Mouse (Mus musculus) G1E (cell line): ENCODE results near the gene Kctd2.

ENCODE experiments used
- CTCF ChIP-seq: IDR thresholded peaks from 2 replicates; pipeline ENCODE4 v1.5.1; 2012; ENCODE audit warnings: low read depth, low read length, inconsistent platforms, mixed read lengths
- TAL1 ChIP-seq: conservative IDR thresholded peaks from 2 replicates; pipeline ENCODE4 v1.6.1; 2012; ENCODE audit warnings: low read depth, low read length, inconsistent platforms, mixed read lengths

DNA sequence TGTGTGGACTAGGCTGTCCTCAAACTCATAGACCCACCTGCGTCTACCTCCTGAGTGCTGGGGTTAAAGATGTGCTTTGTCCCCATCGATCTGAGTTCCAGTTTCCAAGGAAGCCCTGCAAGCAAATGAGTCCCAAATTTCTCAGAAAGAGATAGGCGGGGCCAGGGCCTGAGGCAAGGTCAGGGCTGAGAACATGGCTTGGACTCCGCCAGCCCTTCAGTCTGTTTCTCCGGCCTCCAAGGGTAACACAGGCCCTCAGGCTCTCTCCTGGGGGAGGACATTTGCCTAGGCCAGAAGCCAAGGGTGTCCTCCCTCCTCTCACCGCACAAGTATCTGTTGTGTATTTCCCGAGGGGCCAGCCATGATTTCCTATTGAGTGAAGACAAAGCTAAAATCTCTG, 52.3 kb downstream of the Kctd2 start:
- TF ChIP-seq CTCF (no peak), TAL1 (no peak)
